Comparison of ENCODE assay signal across 20 mouse cellular contexts in genomic region chr4:134268102-134268655, GRCm38 (mm10). TPM values are rescaled to one million over a fixed set of nuclear protein-coding genes. Genes with fewer than 3 reads are reported as not detected.
DNase-seq lines count a peak whose midpoint lies in the region; TF ChIP-seq lines count a peak whose summit lies in the region.
"Had no signal": no experiment of that assay in that cellular context is flagged by ENCODE, and none has a peak within 500 bp of the region (broad histone marks: within the 10 kb centered on the region; RNA-seq: fewer than 3 reads in every experiment).

No protein-coding gene starts in this region.

- H3K4me3 ChIP-seq in left cerebral cortex, adult 2 months = no peak overlapping the region
- H3K4me3 ChIP-seq: embryonic facial prominence, embryonic 15.5 days; forebrain, embryonic 13.5 days; midbrain, embryonic 15.5 days had no signal

- peak; percentile 92 for DNase-seq in heart, adult 11 months
- DNase-seq in heart, adult 18-20 months = no peak
- no peak for DNase-seq in left cerebral cortex, adult 2 months (ENCODE audit: extremely low spot score in 1 of 2, low spot score in 2 of 2)
- no peak for DNase-seq in left cerebral cortex, postnatal 14 days (ENCODE audit: low spot score in 2 of 2)
- DNase-seq in 416B (ENCODE audit: low read depth) (peak; percentile 89), ZHBTc4 (ENCODE audit: low read depth, low spot score) (peak; percentile 91)
- no peak for DNase-seq in cerebellum, postnatal 14 days
- DNase-seq in cerebellum, adult 18-20 months = no peak
- DNase-seq: adrenal gland, postnatal 10 days; cerebellum, adult 8-10 months; kidney, postnatal 10 days; layer of hippocampus, adult 9-11 months; liver; right cerebral cortex, postnatal 14 days had no signal

- no peak overlapping the region for H3K27ac ChIP-seq in left cerebral cortex, adult 2 months
- H3K27ac ChIP-seq: embryonic facial prominence, embryonic 15.5 days; forebrain, embryonic 13.5 days; midbrain, embryonic 15.5 days had no signal

- TF ChIP-seq CTCF in left cerebral cortex, adult 2 months (IDR thresholded peaks at IDR 0.05) = peak; percentile 18

- intact Hi-C loops in left cerebral cortex, adult 2 months (cut with DNase I) = no loop called here
- intact Hi-C loops in left cerebral cortex, postnatal 14 days (cut with DNase I) = no loop called here

RNA-seq across cellular contexts. Expression of gene Grrp1, which starts 14.3 kb away (rescaled TPM):
- 1 to 10 TPM; 5.1 to 6.3 TPM for total RNA-seq in heart, adult 18-20 months (2021)
- 1 to 10 TPM; 3.0 to 3.6 TPM for total RNA-seq in left cerebral cortex, adult 2 months (2021)
- total RNA-seq in left cerebral cortex, postnatal 14 days (2021) = 1 to 10 TPM; 3.8 to 4.3 TPM
- total RNA-seq: G1E; granulocyte monocyte progenitor cell, adult 5-6 weeks had no signal

RNA-seq across cellular contexts. Expression of gene Pdik1l, which starts 19.5 kb away (rescaled TPM):
- total RNA-seq in heart, adult 18-20 months (2021) = 1 to 10 TPM; 4.8 to 8.0 TPM
- 10 to 100 TPM; 17.5 to 20.4 TPM for total RNA-seq in left cerebral cortex, adult 2 months (2021)
- 10 to 100 TPM; 16.1 to 16.4 TPM for total RNA-seq in left cerebral cortex, postnatal 14 days (2021)

RNA-seq across cellular contexts. Expression of gene Gm30191, which starts 21.4 kb away (rescaled TPM):
- not detected for total RNA-seq in heart, adult 18-20 months (2021)
- total RNA-seq in left cerebral cortex, adult 2 months (2021) = not detected
- total RNA-seq in left cerebral cortex, postnatal 14 days (2021) = not detected
- total RNA-seq: adrenal gland, postnatal 10 days; G1E; granulocyte monocyte progenitor cell, adult 5-6 weeks; left cerebral cortex, postnatal 10 days had no signal

RNA-seq across cellular contexts. Expression of gene Zfp593, which starts 22.8 kb away (rescaled TPM):
- total RNA-seq in heart, adult 18-20 months (2021) = 1 to 10 TPM; 3.3 to 3.6 TPM
- 10 to 100 TPM; 11.6 to 12.9 TPM for total RNA-seq in left cerebral cortex, adult 2 months (2021)
- 10 to 100 TPM in 1 of 2 experiments, 1 to 10 TPM in 1; 10.0 to 12.5 TPM for total RNA-seq in left cerebral cortex, postnatal 14 days (2021)

RNA-seq across cellular contexts. Expression of gene E130218I03Rik, which starts 24.7 kb away (rescaled TPM):
- not detected for total RNA-seq in heart, adult 18-20 months (2021)
- total RNA-seq in left cerebral cortex, adult 2 months (2021) = not detected
- not detected for total RNA-seq in left cerebral cortex, postnatal 14 days (2021)
- total RNA-seq: adrenal gland, postnatal 10 days; left cerebral cortex, postnatal 10 days had no signal

Comparison
In these comparisons a context has a peak if more than half of its experiments do, and no peak if none do; other contexts are left out.
1. DNase-seq: peak in heart, adult 11 months (single experiment), 416B (single experiment) and ZHBTc4 (single experiment); none in heart, adult 18-20 months (0 of 2), left cerebral cortex, adult 2 months (0 of 2), left cerebral cortex, postnatal 14 days (0 of 2), cerebellum, postnatal 14 days (0 of 2) and cerebellum, adult 18-20 months (0 of 2).